Mouse (Mus musculus): ENCODE measurements around the gene Opcml.

GRCm38 (mm10) chr9:28329477-28329876, 538.9 kb downstream of the Opcml start:
- TF ChIP-seq MAFK (IDR thresholded peaks at IDR 0.05; ENCODE audit: insufficient read depth, low read depth, low read length) (no peak), HCFC1 (IDR thresholded peaks at IDR 0.05; ENCODE audit: borderline replicate concordance, insufficient read depth, low read length) (no peak)
